Mouse (Mus musculus) C2C12 (cell line): ENCODE data around the gene Rd3.

Source experiments
- CEBPB ChIP-seq: IDR thresholded peaks from one replicate; pipeline ENCODE4 v1.6.1; 2011; ENCODE audit warnings: low read depth, mild to moderate bottlenecking, control low read depth, moderate library complexity
- CTCF ChIP-seq: IDR thresholded peaks from one replicate; pipeline ENCODE4 v1.5.1; 2011; ENCODE audit not compliant: control insufficient read depth, insufficient read depth, insufficient read length
- MAX ChIP-seq: IDR thresholded peaks from one replicate; pipeline ENCODE4 v1.6.1; 2011; ENCODE audit warnings: mild to moderate bottlenecking, control low read depth

DNA sequence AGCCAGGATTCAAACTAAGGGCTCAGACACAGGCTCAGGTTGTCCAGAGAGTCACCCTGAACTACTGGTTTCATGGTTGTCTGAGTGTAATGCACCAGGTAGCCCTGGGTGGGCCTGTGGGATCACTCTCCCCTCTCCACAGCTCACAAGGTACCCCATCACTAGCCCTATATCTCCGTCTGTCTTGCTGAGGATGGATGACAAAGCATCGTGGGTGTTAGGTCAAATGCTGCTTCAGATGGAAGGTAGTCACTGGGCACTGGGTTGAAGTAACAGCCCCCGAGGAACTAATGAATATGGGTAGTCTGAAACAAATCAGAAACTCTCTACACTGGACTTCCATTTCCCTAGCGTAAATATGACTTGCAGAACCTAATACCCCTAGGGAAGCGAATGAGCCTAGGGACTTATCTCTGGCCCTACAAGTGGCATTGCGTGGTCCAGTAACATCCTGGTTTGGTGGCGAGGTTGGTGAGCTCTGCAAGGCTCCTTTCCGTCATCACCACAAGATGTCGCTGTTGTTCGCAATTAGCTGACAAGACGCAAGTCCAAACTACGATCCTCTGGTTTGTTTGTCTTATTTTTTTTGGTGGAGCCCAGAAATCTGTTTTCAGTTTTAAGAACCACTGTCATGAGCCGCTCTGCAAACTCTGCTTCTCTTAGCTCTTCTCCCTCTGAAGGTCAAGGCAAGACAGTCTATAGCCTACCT, 12.2 kb upstream of the Rd3 start:
- no peak for TF ChIP-seq MAX
- TF ChIP-seq CTCF: peak; percentile 83
- TF ChIP-seq CEBPB: no peak
